Mouse (Mus musculus) heart, postnatal 0 days (tissue): Measurements from ENCODE around the gene Ino80b. TPM values are rescaled to one million over a fixed set of nuclear protein-coding genes. Genes with fewer than 3 reads are reported as not detected.

ENCODE experiments used
- ATAC-seq: fragments of 200-750 bp; cut with Nextera tagmentation; 2 replicates; pipeline ENCODE4 v1.8.0; 2017; ENCODE audit warnings: low read depth, moderate number of reproducible peaks, moderate library complexity; ENCODE audit not compliant: insufficient read depth
- DNase-seq: peaks from one replicate; pipeline ENCODE4 v3.0.0-alpha.2; 2016; ENCODE audit warnings: low spot score
- H3K27ac ChIP-seq: fragments of 300-500 bp; sonication (generic); 2 replicates; pipeline ENCODE4 v1.5.1; 2014; ENCODE audit warnings: low read depth, mild to moderate bottlenecking
- H3K27me3 ChIP-seq: fragments of 300-500 bp; sonication (generic); 2 replicates; pipeline ENCODE4 v1.6.1; 2014; ENCODE audit warnings: low read length, mixed read lengths; ENCODE audit not compliant: control insufficient read depth, insufficient read depth
- H3K36me3 ChIP-seq: fragments of 300-500 bp; sonication (generic); replicated peaks from 2 replicates; pipeline ENCODE4 v1.6.1; 2014; ENCODE audit warnings: low read length, mixed read lengths; ENCODE audit not compliant: control insufficient read depth, insufficient read depth
- H3K4me1 ChIP-seq: fragments of 300-500 bp; sonication (generic); 2 replicates; pipeline ENCODE4 v1.6.1; 2014; ENCODE audit warnings: antibody characterized with exemption; ENCODE audit not compliant: control insufficient read depth, insufficient read depth
- H3K4me2 ChIP-seq: fragments of 300-500 bp; sonication (generic); 2 replicates; pipeline ENCODE4 v1.6.1; 2014; ENCODE audit warnings: low read depth, mild to moderate bottlenecking, low read length, moderate library complexity
- H3K4me3 ChIP-seq: fragments of 300-500 bp; sonication (generic); 2 replicates; pipeline ENCODE4 v1.5.1; 2014; ENCODE audit warnings: low read depth, low read length
- H3K9ac ChIP-seq: fragments of 300-500 bp; sonication (generic); replicated peaks from 2 replicates; pipeline ENCODE4 v1.6.1; 2014; ENCODE audit warnings: low read depth, low read length, mixed read lengths
- H3K9me3 ChIP-seq: fragments of 300-500 bp; sonication (generic); replicated peaks from 2 replicates; pipeline ENCODE4 v1.6.1; 2016; ENCODE audit warnings: low read length; ENCODE audit not compliant: control insufficient read depth
- CTCF ChIP-seq: IDR thresholded peaks from 2 replicates; pipeline ENCODE4 v1.5.1; 2016; ENCODE audit warnings: antibody characterized with exemption, control low read depth, low read depth
- EP300 ChIP-seq: IDR thresholded peaks from 2 replicates; pipeline ENCODE4 v1.6.1; 2016; ENCODE audit warnings: antibody characterized with exemption, low read depth
- whole genome bisulfite sequencing: fragments of 180-500 bp; shearing (Covaris S2); extraction: QIAGEN DNeasy Blood & Tissue Kit; methylation state at CpG from one replicate; pipeline ENCODE4 v1.1.7; 2014; 5-methylcytosine and 5-hydroxymethylcytosine counted together
- polyA plus RNA-seq: library from polyadenylated mRNA; unstranded; fragments of >200 nt; fragmentation: Nextera tagmentation; extraction: Ambion mirVana; gene quantifications from 2 replicates; pipeline ENCODE4 v1.2.1, GENCODE M21; 2015
- total RNA-seq: library from RNA; depleted of rRNA; stranded (reverse); fragments of >200 nt; gene quantifications from 2 replicates; pipeline ENCODE4 v1.2.3, GENCODE M21; 2014; ENCODE audit warnings: low replicate concordance

Ino80b gene
- total and polyA plus RNA-seq, 2 experiments from 2014 or later, result 5.5 to 8.9 TPM

DNA sequence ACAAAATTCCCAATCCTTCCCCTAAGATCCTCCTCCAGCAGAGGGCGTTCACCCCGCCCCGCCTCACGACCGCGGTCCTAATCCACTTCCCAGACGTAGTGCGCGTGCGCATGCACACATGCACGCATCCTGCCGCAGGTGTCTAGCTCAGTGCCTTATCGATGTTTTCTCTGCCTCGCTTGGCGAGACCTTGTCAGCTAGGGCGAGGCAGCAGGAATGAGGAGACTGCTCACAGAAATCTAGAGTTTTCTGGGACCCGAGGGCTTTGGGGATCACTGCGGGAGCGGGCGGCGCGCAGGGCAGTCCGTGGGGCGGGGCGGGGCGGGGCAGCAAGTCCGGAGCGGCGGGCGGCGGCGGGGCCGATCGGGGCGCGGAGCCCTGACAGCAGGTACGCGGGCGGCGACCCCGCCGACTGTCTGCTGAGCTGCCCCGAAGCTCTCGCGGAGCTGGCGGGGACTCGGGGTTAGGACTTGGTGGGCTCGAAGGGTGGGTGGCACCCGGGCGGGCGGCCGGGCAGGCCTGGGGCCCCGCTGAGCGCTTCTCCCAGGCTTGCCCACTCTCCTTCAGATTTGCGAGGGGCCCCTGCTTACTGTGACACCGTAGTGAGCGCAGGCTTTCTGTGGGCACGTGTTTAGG, 40.5 kb upstream of the Ino80b start, which contains the start of gene Dctn1:
Gene Dctn1 (plus strand): TSS at position 314 of the 636 bp plus-strand sequence.
- DNase-seq, result peak; percentile 94
- WGBS, result under 1% methylated on average over 57 of the region's 58 CpGs
- H3K9ac ChIP-seq, result peak within 1 kb of the TSS; percentile 91
- H3K4me1 ChIP-seq, result peaks cover 21% of the 10 kb centered on the region
- peak within 1 kb of the TSS; percentile 93 for H3K4me3 ChIP-seq
- H3K9me3 ChIP-seq, result no peaks in the 10 kb centered on the region
- ATAC-seq, result peak; percentile 83
- H3K27ac ChIP-seq, result peak within 1 kb of the TSS; percentile 76
- peak; percentile 91 for TF ChIP-seq CTCF
- TF ChIP-seq EP300, result peak; percentile 75; the same call in 1 of the 2 replicates
- H3K4me2 ChIP-seq, result peak within 1 kb of the TSS; percentile 76
- H3K36me3 ChIP-seq, result no peaks in the 10 kb centered on the region
- H3K27me3 ChIP-seq, result peaks cover 20% of the 10 kb centered on the region

DNA sequence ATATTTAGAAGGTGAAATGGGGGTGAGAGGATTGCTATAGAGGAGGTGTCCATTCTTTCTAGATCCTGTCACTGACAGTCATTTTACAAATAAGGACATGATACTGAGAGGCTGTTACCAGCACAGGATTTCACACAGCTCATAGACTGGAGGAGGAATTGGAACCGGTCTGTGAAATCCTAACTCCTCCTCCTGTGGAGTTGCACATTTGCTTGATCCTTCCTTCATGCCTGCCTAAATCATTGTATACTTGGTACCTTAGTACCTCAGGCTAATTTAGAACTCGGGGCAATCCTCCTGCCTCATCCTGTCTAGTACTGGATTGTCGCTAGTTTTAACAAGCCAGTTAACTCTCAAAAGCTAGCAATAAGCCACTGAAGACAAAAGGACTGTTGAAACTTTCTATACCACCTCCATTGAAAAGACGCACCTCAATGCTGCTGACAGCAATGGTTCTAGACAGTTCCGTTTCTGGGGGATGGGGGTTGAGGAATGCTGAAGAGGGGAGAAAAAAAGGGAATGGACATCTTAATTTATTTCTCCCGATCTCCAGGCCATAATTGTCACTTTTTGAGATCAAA, 39.9 kb upstream of the Ino80b start:
- Histone ChIP-seq H3K9ac (peak overlapping the region; percentile 91), H3K27ac (peak overlapping the region; percentile 76), H3K9me3 (no peaks in the 10 kb centered on the region), H3K36me3 (no peaks in the 10 kb centered on the region), H3K4me3 (peak overlapping the region; percentile 93), H3K4me2 (peak overlapping the region; percentile 76), H3K4me1 (peaks cover 21% of the 10 kb centered on the region), H3K27me3 (peaks cover 26% of the 10 kb centered on the region)
- DNase-seq, result no peak
- ATAC-seq, result no peak
- 6% methylated on average over 6 of the region's 6 CpGs for WGBS
- TF ChIP-seq EP300, result no peak
- TF ChIP-seq CTCF, result no peak

DNA sequence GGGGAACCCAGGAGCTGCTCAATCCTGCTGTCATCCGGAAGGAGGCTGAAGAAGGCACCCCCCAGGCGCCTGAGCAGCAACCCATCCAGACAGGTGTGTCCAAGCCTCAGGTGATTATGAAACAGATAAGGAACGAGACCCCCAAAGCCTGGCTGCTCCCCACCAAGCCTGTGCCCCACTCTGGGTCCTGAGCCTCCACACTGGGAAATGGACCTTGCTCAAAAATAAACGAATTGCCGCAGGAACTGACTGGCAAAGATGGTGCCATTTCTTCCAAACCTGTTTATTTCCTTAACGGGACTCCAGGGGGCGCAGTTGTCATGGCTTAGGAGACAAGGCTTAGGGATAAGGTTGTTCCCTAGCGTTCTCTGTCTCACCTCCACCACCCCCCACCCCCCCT, 37.5 kb upstream of the Ino80b start:
- no peak overlapping the region for H3K27ac ChIP-seq
- 1% methylated on average over 8 of the region's 8 CpGs for WGBS
- peak; percentile 76 for TF ChIP-seq CTCF
- no peak for TF ChIP-seq EP300

DNA sequence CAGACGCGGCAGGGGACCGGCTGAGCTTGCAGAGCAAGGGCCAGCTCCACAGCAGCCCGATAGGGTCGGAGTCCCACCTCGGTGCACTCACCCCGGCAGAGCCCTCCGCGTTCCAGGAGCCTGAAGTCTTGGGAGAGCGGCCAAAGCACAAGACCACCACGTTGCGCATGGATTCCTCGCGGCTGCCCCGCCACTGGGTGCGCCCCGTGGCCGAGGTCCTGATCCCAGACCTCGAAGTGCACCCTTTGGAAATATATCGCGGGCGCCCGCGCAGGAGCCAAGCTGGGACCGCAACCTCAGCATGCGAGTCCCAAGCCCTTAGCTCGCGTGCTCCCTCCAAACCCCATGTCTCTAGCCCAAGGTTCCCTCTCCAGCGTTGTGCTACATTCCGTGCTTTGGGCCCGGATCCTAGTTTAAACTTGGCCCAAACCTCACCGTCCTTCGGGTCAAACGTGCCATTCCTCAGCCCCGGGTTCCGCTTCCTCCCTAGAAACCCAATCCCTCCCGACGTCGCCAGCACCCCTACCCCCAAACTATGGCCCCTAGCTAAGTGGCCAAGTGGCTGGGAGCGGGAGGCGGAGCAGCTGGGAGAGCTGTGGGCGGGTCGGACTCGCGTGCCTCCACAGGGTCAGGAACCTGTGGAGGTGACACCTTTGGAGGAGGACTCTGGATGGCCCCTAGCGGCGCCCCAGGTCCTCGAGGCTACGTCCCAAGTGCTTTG, 36.9 kb upstream of the Ino80b start:
- ATAC-seq (no peak), DNase-seq (no peak)
- peak overlapping the region; percentile 69 for H3K4me2 ChIP-seq
- H3K27ac ChIP-seq, result no peak overlapping the region
- under 1% methylated on average over 49 of the region's 49 CpGs for WGBS
- H3K4me3 ChIP-seq, result peak overlapping the region; percentile 43
- peaks cover 27% of the 10 kb centered on the region for H3K27me3 ChIP-seq
- no peaks in the 10 kb centered on the region for H3K9me3 ChIP-seq
- peaks cover 18% of the 10 kb centered on the region for H3K4me1 ChIP-seq
- H3K36me3 ChIP-seq, result no peaks in the 10 kb centered on the region
- peak overlapping the region; percentile 22 for H3K9ac ChIP-seq
- TF ChIP-seq CTCF, result no peak
- no peak for TF ChIP-seq EP300

More for the DNA sequence above, 37.5 kb upstream of the Ino80b start:
- Histone ChIP-seq H3K4me2 (peak overlapping the region; percentile 69), H3K4me3 (peak overlapping the region; percentile 43), H3K36me3 (no peaks in the 10 kb centered on the region), H3K4me1 (peaks cover 21% of the 10 kb centered on the region), H3K9ac (peak overlapping the region; percentile 22; the same call in 1 of the 2 replicates), H3K27me3 (peaks cover 27% of the 10 kb centered on the region), H3K9me3 (no peaks in the 10 kb centered on the region)
- ATAC-seq (no peak), DNase-seq (peak; percentile 56)

DNA sequence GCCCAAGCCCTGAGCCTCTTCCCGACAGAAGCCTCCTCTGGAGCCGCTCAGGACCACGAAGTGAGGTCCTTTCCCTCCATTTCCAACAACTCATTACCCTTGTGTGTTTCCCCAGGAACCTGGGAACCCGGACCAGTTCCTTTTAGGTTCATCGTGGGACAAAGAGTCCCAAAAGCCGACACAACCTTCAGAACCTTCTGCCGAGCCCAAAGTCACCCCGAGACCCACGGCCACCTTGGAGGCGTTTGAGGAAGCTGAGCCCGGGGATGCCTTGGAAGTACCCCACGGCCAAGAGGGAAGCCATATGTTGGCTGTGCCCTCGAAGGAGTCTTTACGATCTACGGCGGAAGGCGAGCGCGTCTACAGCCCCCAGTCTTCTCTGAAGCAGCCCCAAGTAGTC, 36.2 kb upstream of the Ino80b start:
- Histone ChIP-seq H3K4me3 (peak overlapping the region; percentile 43), H3K4me1 (peaks cover 12% of the 10 kb centered on the region), H3K9me3 (no peaks in the 10 kb centered on the region), H3K4me2 (peak overlapping the region; percentile 69), H3K36me3 (no peaks in the 10 kb centered on the region), H3K27ac (no peak overlapping the region), H3K9ac (peak overlapping the region; percentile 22; the same call in 1 of the 2 replicates), H3K27me3 (peaks cover 27% of the 10 kb centered on the region)
- no peak for ATAC-seq
- TF ChIP-seq CTCF (no peak), EP300 (no peak)
- 9% methylated on average over 19 of the region's 19 CpGs for WGBS
- DNase-seq, result no peak
